Mouse (Mus musculus) lung, embryonic 15.5 days (tissue): ENCODE data around the gene Pald1. TPM values are rescaled to one million over a fixed set of nuclear protein-coding genes. Genes with fewer than 3 reads are reported as not detected.

Experiments
- ATAC-seq: fragments of 200-750 bp; cut with Nextera tagmentation; 2 replicates; pipeline ENCODE4 v1.8.0; 2017; ENCODE audit warnings: moderate number of reproducible peaks, borderline replicate concordance; ENCODE audit not compliant: low FRiP score, low TSS enrichment; ENCODE audit errors: extremely low read depth
- H3K27ac ChIP-seq: fragments of 300-500 bp; sonication (generic); 2 replicates; pipeline ENCODE4 v1.5.1; 2015; ENCODE audit warnings: moderate library complexity, mild to moderate bottlenecking, inconsistent platforms
- H3K27me3 ChIP-seq: fragments of 300-500 bp; sonication (generic); 2 replicates; pipeline ENCODE4 v1.6.1; 2015; ENCODE audit warnings: inconsistent platforms
- H3K36me3 ChIP-seq: fragments of 300-500 bp; sonication (generic); 2 replicates; pipeline ENCODE4 v1.6.1; 2015; ENCODE audit warnings: inconsistent platforms
- H3K4me1 ChIP-seq: fragments of 300-500 bp; sonication (generic); 2 replicates; pipeline ENCODE4 v1.6.1; 2015; ENCODE audit warnings: inconsistent platforms
- H3K4me2 ChIP-seq: fragments of 300-500 bp; sonication (generic); 2 replicates; pipeline ENCODE4 v1.6.1; 2015; ENCODE audit warnings: inconsistent platforms, mild to moderate bottlenecking, moderate library complexity
- H3K4me3 ChIP-seq: fragments of 300-500 bp; sonication (generic); 2 replicates; pipeline ENCODE4 v1.5.1; 2015; ENCODE audit warnings: mild to moderate bottlenecking, inconsistent platforms
- H3K9ac ChIP-seq: fragments of 300-500 bp; sonication (generic); 2 replicates; pipeline ENCODE4 v1.6.1; 2015; ENCODE audit warnings: inconsistent platforms
- H3K9me3 ChIP-seq: fragments of 300-500 bp; sonication (generic); 2 replicates; pipeline ENCODE4 v1.6.1; 2016; ENCODE audit warnings: inconsistent platforms
- WGBS: fragments of 180-500 bp; shearing (Covaris S2); methylation state at CpG from one replicate; pipeline ENCODE4 v1.1.7; 2015; 5-methylcytosine and 5-hydroxymethylcytosine counted together
- polyA plus RNA-seq: library from polyadenylated mRNA; unstranded; fragments of >200 nt; fragmentation: Nextera tagmentation; extraction: Ambion mirVana; gene quantifications from 2 replicates; pipeline ENCODE4 v1.2.1, GENCODE M21; 2015

The Pald1 gene
- polyA plus RNA-seq, 1 experiment from 2014 or later = 48.1 TPM

DNA sequence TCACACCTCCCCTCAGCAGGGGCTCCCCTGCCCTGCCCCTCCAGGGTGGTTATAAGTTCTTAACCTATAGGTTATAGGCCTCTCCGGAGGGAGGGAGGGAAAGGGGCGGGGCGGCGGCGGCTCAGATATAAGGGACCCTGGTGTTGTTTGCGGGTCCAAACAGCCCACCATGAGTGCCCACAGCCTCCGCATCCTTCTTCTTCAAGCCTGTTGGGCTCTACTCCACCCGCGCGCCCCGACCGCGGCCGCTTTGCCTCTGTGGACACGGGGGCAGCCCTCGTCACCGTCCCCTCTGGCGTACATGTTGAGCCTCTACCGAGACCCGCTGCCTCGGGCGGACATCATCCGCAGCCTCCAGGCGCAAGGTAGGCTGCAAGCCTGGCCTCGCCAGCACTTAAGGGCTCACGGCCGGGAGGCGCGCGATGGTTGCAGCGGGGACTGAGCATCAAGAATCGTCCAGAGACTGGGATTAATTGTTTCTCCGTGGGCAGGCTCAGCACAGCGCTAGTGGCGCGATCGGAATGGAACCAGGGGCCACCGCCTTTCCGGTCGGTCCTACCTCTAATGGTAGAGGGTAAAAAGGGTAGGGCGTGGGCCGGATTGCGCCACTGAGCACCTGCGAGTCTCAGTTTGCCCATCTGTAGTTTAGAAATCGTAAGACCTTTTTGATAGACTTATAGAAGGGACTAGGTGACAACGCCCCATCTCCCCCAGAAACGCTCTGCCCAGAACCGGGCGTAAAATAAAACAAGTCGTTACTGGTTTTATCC is 35.0 kb upstream of the Pald1 start:
- H3K9me3 ChIP-seq = no peaks in the 10 kb centered on the region
- peak overlapping the region; percentile 41 for H3K4me3 ChIP-seq
- H3K4me1 ChIP-seq = peaks cover 17% of the 10 kb centered on the region
- 1% methylated on average over 50 of the region's 50 CpGs for WGBS
- H3K27me3 ChIP-seq = peaks cover 56% of the 10 kb centered on the region
- H3K36me3 ChIP-seq = no peaks in the 10 kb centered on the region
- no peak overlapping the region for H3K27ac ChIP-seq
- peak overlapping the region; percentile 85 for H3K4me2 ChIP-seq
- ATAC-seq = 0 out of 2 replicates have a peak, but pooled peaks have one; percentile 24
- H3K9ac ChIP-seq = no peak overlapping the region

- peak; percentile 25; the same call in 1 of the 2 replicates for ATAC-seq
- peaks cover 56% of the 10 kb centered on the region for H3K27me3 ChIP-seq
- WGBS = 25% methylated on average over 10 of the region's 10 CpGs
- no peaks in the 10 kb centered on the region for H3K36me3 ChIP-seq
- peaks cover 17% of the 10 kb centered on the region for H3K4me1 ChIP-seq
- H3K9ac ChIP-seq = no peak within 1 kb of the TSS
- peak within 1 kb of the TSS; percentile 85 for H3K4me2 ChIP-seq
- H3K9me3 ChIP-seq = no peaks in the 10 kb centered on the region
- H3K27ac ChIP-seq = no peak within 1 kb of the TSS
- peak within 1 kb of the TSS; percentile 41 for H3K4me3 ChIP-seq
Observed at GRCm38 (mm10) chr10:61417672-61418071, 34.3 kb upstream of the Pald1 start, which contains the start of gene Nodal. Nodal (plus strand) TSS chr10:61417972.

GRCm38 (mm10) chr10:61417046-61417445 is 33.7 kb upstream of the Pald1 start:
- peaks cover 56% of the 10 kb centered on the region for H3K27me3 ChIP-seq
- no peak overlapping the region for H3K9ac ChIP-seq
- H3K4me2 ChIP-seq = no peak overlapping the region
- H3K27ac ChIP-seq = no peak overlapping the region
- no peaks in the 10 kb centered on the region for H3K36me3 ChIP-seq
- H3K4me3 ChIP-seq = no peak overlapping the region
- H3K4me1 ChIP-seq = peaks cover 17% of the 10 kb centered on the region
- ATAC-seq = no peak
- H3K9me3 ChIP-seq = no peaks in the 10 kb centered on the region
- 51% methylated on average over 2 of the region's 2 CpGs for WGBS

DNA sequence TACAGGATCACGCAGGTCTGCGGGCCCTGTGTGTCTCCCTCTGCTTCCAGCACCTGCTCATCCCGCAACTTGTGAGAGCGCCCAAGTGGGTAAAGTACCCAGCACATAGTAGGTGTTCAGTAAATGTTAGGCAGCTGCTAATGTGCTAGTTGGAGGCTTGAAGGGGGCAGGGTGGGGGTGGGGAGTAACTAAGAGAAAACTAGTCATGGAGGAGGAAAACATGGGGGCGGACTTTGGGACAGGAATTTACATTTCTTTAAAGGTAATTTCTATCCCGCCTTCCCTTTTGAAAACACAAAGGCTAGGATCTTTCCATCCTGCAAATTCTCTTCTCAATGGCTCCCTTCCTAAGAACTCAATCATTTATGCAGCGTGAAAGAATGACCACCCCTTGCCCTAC is 33.2 kb upstream of the Pald1 start:
- no peak overlapping the region for H3K27ac ChIP-seq
- no peaks in the 10 kb centered on the region for H3K36me3 ChIP-seq
- no peak for ATAC-seq
- peaks cover 17% of the 10 kb centered on the region for H3K4me1 ChIP-seq
- no peak overlapping the region for H3K4me2 ChIP-seq
- no peaks in the 10 kb centered on the region for H3K9me3 ChIP-seq
- no peak overlapping the region for H3K4me3 ChIP-seq
- H3K9ac ChIP-seq = no peak overlapping the region
- H3K27me3 ChIP-seq = peaks cover 56% of the 10 kb centered on the region
- WGBS = 47% methylated on average over 7 of the region's 7 CpGs

- no peak for ATAC-seq
- no peak overlapping the region for H3K4me3 ChIP-seq
- no peaks in the 10 kb centered on the region for H3K9me3 ChIP-seq
- H3K36me3 ChIP-seq = no peaks in the 10 kb centered on the region
- H3K9ac ChIP-seq = no peak overlapping the region
- no peak overlapping the region for H3K4me2 ChIP-seq
- H3K4me1 ChIP-seq = peaks cover 17% of the 10 kb centered on the region
- no peak overlapping the region for H3K27ac ChIP-seq
- WGBS = 17% methylated on average over 8 of the region's 8 CpGs
- peaks cover 55% of the 10 kb centered on the region for H3K27me3 ChIP-seq
Observed at GRCm38 (mm10) chr10:61415890-61416289, 32.6 kb upstream of the Pald1 start.

GRCm38 (mm10) chr10:61415240-61415639 is 31.9 kb upstream of the Pald1 start:
- ATAC-seq = no peak
- Histone ChIP-seq H3K4me1 (peaks cover 17% of the 10 kb centered on the region), H3K36me3 (no peaks in the 10 kb centered on the region), H3K9me3 (no peaks in the 10 kb centered on the region), H3K4me3 (no peak overlapping the region), H3K4me2 (no peak overlapping the region), H3K27me3 (peaks cover 49% of the 10 kb centered on the region), H3K9ac (no peak overlapping the region), H3K27ac (no peak overlapping the region)
- 52% methylated on average over 3 of the region's 3 CpGs for WGBS

GRCm38 (mm10) chr10:61412910-61413625 is 29.7 kb upstream of the Pald1 start:
- Histone ChIP-seq H3K4me3 (no peak overlapping the region), H3K36me3 (no peaks in the 10 kb centered on the region), H3K9ac (no peak overlapping the region), H3K27me3 (peaks cover 27% of the 10 kb centered on the region), H3K9me3 (no peaks in the 10 kb centered on the region), H3K27ac (no peak overlapping the region), H3K4me1 (peaks cover 2% of the 10 kb centered on the region), H3K4me2 (no peak overlapping the region)
- no peak for ATAC-seq
- 16% methylated on average over 21 of the region's 21 CpGs for WGBS

DNA sequence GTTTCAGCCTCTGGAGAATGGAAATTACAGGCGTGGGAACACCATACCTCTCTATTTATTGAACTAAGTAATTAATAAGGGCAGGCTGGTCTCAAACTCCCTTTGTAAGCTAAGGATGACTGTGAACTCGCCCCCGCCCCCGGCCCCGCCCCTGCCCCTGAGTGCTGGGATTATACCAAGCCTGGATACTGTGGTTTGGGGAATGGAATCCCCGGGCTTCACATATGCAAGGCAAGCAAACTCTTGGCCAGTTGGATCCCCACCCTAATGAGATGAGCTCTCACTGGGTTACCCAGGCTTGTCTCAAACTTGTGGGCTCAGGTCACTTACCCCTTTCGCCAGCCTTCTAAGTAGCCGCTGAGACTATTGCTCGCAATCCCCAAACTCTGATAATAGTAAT is 26.9 kb upstream of the Pald1 start:
- no peak for ATAC-seq
- no peak overlapping the region for H3K4me3 ChIP-seq
- no peaks in the 10 kb centered on the region for H3K36me3 ChIP-seq
- no peaks in the 10 kb centered on the region for H3K9me3 ChIP-seq
- no peak overlapping the region for H3K9ac ChIP-seq
- H3K27ac ChIP-seq = no peak overlapping the region
- WGBS = 34% methylated on average over 9 of the region's 9 CpGs
- H3K4me2 ChIP-seq = no peak overlapping the region
- no peaks in the 10 kb centered on the region for H3K4me1 ChIP-seq
- H3K27me3 ChIP-seq = no peaks in the 10 kb centered on the region

DNA sequence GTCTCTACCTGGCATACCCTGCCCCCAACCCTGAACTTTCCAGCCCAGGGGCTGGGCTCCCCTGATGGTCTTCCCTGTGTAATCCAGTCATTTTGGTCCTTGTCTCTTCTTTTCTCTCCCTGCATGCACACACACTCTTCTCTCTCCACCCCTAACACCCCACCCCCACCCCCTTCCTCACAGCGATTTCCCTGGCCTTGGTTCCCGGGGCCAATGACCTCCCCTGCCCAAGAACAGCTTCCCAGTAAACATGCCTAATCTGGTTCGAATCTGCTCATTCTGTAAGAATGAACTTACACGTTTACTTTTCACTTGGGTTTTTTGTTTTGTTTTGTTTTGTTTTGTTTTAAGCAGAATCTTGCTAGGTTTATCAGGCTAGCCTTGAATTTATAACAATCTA is 26.4 kb upstream of the Pald1 start:
- Histone ChIP-seq H3K9ac (no peak overlapping the region), H3K4me2 (no peak overlapping the region), H3K27me3 (no peaks in the 10 kb centered on the region), H3K4me3 (no peak overlapping the region), H3K27ac (no peak overlapping the region), H3K36me3 (no peaks in the 10 kb centered on the region), H3K4me1 (no peaks in the 10 kb centered on the region), H3K9me3 (no peaks in the 10 kb centered on the region)
- 4% methylated on average over 4 of the region's 4 CpGs for WGBS
- ATAC-seq = no peak

DNA sequence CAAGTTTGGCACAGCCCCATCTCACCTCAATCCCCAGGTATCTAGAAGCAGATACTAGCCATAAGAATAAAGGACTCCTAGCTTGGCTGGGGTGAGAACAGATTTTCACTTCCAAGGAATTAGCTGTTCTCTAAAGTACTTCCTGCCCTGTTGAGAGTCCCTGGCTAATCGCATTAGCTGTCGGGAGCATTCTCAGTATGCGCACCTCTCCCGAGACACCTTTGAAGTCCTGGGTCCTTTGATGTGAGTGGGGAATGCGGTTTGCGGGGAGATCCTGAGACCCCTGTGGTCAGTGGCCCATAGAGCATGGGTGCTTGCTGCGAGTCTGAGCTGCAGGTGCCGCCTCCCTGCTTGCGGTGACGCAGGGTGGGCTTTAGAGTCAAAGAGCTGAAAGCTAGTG is 22.6 kb upstream of the Pald1 start:
- no peak overlapping the region for H3K9ac ChIP-seq
- peak overlapping the region; percentile 23; the same call in 1 of the 2 replicates for H3K4me2 ChIP-seq
- ATAC-seq = no peak
- no peak overlapping the region for H3K4me3 ChIP-seq
- no peaks in the 10 kb centered on the region for H3K4me1 ChIP-seq
- no peaks in the 10 kb centered on the region for H3K9me3 ChIP-seq
- no peaks in the 10 kb centered on the region for H3K27me3 ChIP-seq
- no peaks in the 10 kb centered on the region for H3K36me3 ChIP-seq
- H3K27ac ChIP-seq = no peak overlapping the region
- WGBS = 13% methylated on average over 10 of the region's 10 CpGs

GRCm38 (mm10) chr10:61402911-61403310 is 19.6 kb upstream of the Pald1 start:
- no peak overlapping the region for H3K9ac ChIP-seq
- H3K4me3 ChIP-seq = no peak overlapping the region
- no peak for ATAC-seq
- peaks cover 6% of the 10 kb centered on the region for H3K4me1 ChIP-seq
- no peak overlapping the region for H3K4me2 ChIP-seq
- 61% methylated on average over 2 of the region's 2 CpGs for WGBS
- no peaks in the 10 kb centered on the region for H3K36me3 ChIP-seq
- no peak overlapping the region for H3K27ac ChIP-seq
- H3K9me3 ChIP-seq = no peaks in the 10 kb centered on the region
- no peaks in the 10 kb centered on the region for H3K27me3 ChIP-seq

- Histone ChIP-seq H3K27ac (no peak overlapping the region), H3K4me1 (peaks cover 8% of the 10 kb centered on the region), H3K4me3 (no peak overlapping the region), H3K36me3 (no peaks in the 10 kb centered on the region), H3K27me3 (no peaks in the 10 kb centered on the region), H3K4me2 (no peak overlapping the region), H3K9me3 (no peaks in the 10 kb centered on the region), H3K9ac (no peak overlapping the region)
- no peak for ATAC-seq
- WGBS = 60% methylated on average over 5 of the region's 5 CpGs
Observed at GRCm38 (mm10) chr10:61402480-61402879, 19.1 kb upstream of the Pald1 start.
